Mouse (Mus musculus): ENCODE measurements at regions not wholly inside any gene's neighbourhood (a gene's known extent, or its start where the extent isn't known, plus 50 kb on each side); places are given as distances from the start of the nearest gene placed in this dataset.

DNA sequence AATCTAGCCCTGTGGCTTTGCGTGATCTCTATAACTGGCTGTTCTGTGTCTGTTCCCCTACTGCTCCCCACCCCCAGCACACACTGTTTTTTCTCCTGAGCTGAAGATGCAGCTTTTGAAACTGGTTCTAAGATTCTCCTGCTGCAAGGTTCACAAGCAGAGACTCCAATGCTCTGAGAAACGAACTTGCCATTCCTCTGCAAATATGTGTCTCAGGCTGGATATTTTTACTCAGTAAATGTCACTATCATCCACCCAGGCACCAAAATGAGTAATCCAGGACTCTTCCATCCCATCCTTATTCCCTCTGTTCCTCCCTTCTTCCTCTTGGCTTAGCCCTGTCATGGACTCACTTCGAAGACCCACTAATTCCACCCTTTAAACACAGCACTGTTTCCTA lies 943.9 kb upstream of the Fam160b2 start:
- no peak for DNase-seq
- WGBS, result 86% methylated on average over 3 of the region's 3 CpGs
- Histone ChIP-seq H3K27ac (ENCODE audit: insufficient read depth, low read depth, low read length) (no peak overlapping the region), H3K27me3 (replicated peaks; ENCODE audit: control insufficient read depth, insufficient read depth, low read length) (no peaks in the 10 kb centered on the region), H3K4me1 (ENCODE audit: control insufficient read depth, insufficient read depth, low read length) (no peaks in the 10 kb centered on the region), H3K4me3 (ENCODE audit: insufficient read depth, low read depth, low read length) (no peak overlapping the region), H3K36me3 (ENCODE audit: control insufficient read depth, insufficient read depth, low read length) (no peaks in the 10 kb centered on the region)
- no peak for TF ChIP-seq CTCF (conservative IDR thresholded peaks at IDR 0.05; ENCODE audit: insufficient read depth, insufficient read length, low read depth, low read length)
- no peak for TF ChIP-seq POLR2A (IDR thresholded peaks at IDR 0.05; ENCODE audit: low read depth, low read length)

GRCm38 (mm10) chr14:71532074-71532659 lies 932.5 kb upstream of the Fam160b2 start:
- DNase-seq, result no peak
- 51% methylated on average over 11 of the region's 11 CpGs for WGBS
- Histone ChIP-seq H3K4me1 (ENCODE audit: control insufficient read depth, insufficient read depth, low read length) (no peaks in the 10 kb centered on the region), H3K4me3 (ENCODE audit: insufficient read depth, low read depth, low read length) (no peak overlapping the region), H3K36me3 (ENCODE audit: control insufficient read depth, insufficient read depth, low read length) (no peaks in the 10 kb centered on the region), H3K27me3 (replicated peaks; ENCODE audit: control insufficient read depth, insufficient read depth, low read length) (no peaks in the 10 kb centered on the region), H3K27ac (ENCODE audit: insufficient read depth, low read depth, low read length) (no peak overlapping the region)
- TF ChIP-seq CTCF (conservative IDR thresholded peaks at IDR 0.05; ENCODE audit: insufficient read depth, insufficient read length, low read depth, low read length) (no peak), POLR2A (IDR thresholded peaks at IDR 0.05; ENCODE audit: low read depth, low read length) (no peak)

GRCm38 (mm10) chr14:71531298-71531697 lies 931.7 kb upstream of the Fam160b2 start:
- no peak overlapping the region for H3K4me3 ChIP-seq (ENCODE audit: insufficient read depth, low read depth, low read length)
- H3K27ac ChIP-seq (ENCODE audit: insufficient read depth, low read depth, low read length), result no peak overlapping the region
- TF ChIP-seq CTCF (conservative IDR thresholded peaks at IDR 0.05; ENCODE audit: insufficient read depth, insufficient read length, low read depth, low read length), result no peak
- no peak for TF ChIP-seq POLR2A (IDR thresholded peaks at IDR 0.05; ENCODE audit: low read depth, low read length)
- WGBS, result 71% methylated on average over 2 of the region's 2 CpGs
- H3K36me3 ChIP-seq (ENCODE audit: control insufficient read depth, insufficient read depth, low read length), result no peaks in the 10 kb centered on the region
- no peaks in the 10 kb centered on the region for H3K27me3 ChIP-seq (replicated peaks; ENCODE audit: control insufficient read depth, insufficient read depth, low read length)
- no peak for DNase-seq
- H3K4me1 ChIP-seq (ENCODE audit: control insufficient read depth, insufficient read depth, low read length), result no peaks in the 10 kb centered on the region

DNA sequence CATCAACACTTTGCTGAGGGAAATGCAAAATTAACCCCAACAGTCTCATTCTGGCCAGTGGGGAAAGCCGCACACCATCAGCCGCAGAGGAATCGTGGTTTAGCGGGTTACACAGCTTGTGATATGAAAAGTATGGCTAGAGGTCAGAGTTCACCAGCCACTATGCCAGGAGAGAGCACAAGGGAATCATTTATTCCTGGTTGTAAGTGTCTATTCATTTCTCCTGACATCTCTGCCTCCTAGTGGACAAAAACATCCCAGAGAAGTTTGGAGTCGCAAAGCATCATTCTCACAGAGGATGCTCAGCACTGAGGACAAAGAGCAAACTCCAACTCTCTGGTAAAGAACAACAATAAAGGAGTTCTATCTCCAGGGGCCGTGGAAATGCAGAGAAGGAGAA lies 930.8 kb upstream of the Fam160b2 start:
- H3K36me3 ChIP-seq (ENCODE audit: control insufficient read depth, insufficient read depth, low read length), result no peaks in the 10 kb centered on the region
- H3K4me1 ChIP-seq (ENCODE audit: control insufficient read depth, insufficient read depth, low read length), result no peaks in the 10 kb centered on the region
- H3K27ac ChIP-seq (ENCODE audit: insufficient read depth, low read depth, low read length), result no peak overlapping the region
- TF ChIP-seq CTCF (conservative IDR thresholded peaks at IDR 0.05; ENCODE audit: insufficient read depth, insufficient read length, low read depth, low read length) (no peak), POLR2A (IDR thresholded peaks at IDR 0.05; ENCODE audit: low read depth, low read length) (no peak)
- H3K27me3 ChIP-seq (replicated peaks; ENCODE audit: control insufficient read depth, insufficient read depth, low read length), result no peaks in the 10 kb centered on the region
- WGBS, result 71% methylated on average over 6 of the region's 6 CpGs
- peak; percentile 1 for DNase-seq
- H3K4me3 ChIP-seq (ENCODE audit: insufficient read depth, low read depth, low read length), result no peak overlapping the region

DNA sequence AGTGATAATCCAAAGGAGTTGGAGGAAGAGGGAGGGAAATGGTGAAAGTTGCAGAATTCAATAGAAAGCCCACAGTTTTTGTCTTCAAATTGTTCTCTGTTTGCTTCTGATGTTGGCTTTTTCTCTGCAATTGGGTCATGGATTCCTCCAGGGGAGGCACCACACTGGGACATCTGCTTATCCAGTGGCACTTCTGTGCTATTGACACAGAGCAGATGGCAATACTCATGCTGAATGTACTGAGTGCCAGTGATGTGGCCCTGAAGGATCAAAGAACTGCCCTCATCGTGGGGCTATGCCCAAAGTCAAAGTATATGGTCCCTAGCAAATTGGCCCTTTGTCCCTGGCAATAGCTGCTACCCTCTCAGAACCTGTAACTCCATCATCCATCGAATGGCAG lies 918.9 kb upstream of the Fam160b2 start:
- H3K27ac ChIP-seq (ENCODE audit: insufficient read depth, low read depth, low read length), result no peak overlapping the region
- WGBS, result 12% methylated on average over 2 of the region's 2 CpGs
- H3K27me3 ChIP-seq (replicated peaks; ENCODE audit: control insufficient read depth, insufficient read depth, low read length), result no peaks in the 10 kb centered on the region
- H3K4me1 ChIP-seq (ENCODE audit: control insufficient read depth, insufficient read depth, low read length), result no peaks in the 10 kb centered on the region
- TF ChIP-seq POLR2A (IDR thresholded peaks at IDR 0.05; ENCODE audit: low read depth, low read length), result no peak
- no peak for TF ChIP-seq CTCF (conservative IDR thresholded peaks at IDR 0.05; ENCODE audit: insufficient read depth, insufficient read length, low read depth, low read length)
- H3K36me3 ChIP-seq (ENCODE audit: control insufficient read depth, insufficient read depth, low read length), result no peaks in the 10 kb centered on the region
- DNase-seq, result no peak
- no peak overlapping the region for H3K4me3 ChIP-seq (ENCODE audit: insufficient read depth, low read depth, low read length)

DNA sequence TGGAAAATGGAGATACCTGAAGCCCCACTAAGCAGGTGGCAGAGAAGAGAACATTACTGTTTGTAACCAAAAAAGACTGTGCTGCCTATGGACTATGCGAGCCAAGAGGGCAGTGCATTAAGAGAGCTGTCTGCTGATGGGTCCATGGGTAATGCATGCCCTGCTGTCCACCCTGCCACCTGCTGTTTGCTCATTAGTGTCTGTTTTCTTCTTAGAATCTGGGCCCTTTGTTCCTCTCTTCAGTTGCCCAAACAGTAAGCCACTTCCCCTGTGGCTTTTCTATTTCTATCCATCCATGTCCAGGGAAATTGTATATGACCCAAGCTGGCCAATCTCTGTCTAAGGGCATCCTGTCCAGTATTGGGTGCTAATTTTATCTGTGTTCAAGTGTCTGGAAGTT lies 901.2 kb upstream of the Fam160b2 start:
- Histone ChIP-seq H3K27me3 (replicated peaks; ENCODE audit: control insufficient read depth, insufficient read depth, low read length) (no peaks in the 10 kb centered on the region), H3K36me3 (ENCODE audit: control insufficient read depth, insufficient read depth, low read length) (no peaks in the 10 kb centered on the region), H3K4me1 (ENCODE audit: control insufficient read depth, insufficient read depth, low read length) (no peaks in the 10 kb centered on the region), H3K4me3 (ENCODE audit: insufficient read depth, low read depth, low read length) (no peak overlapping the region), H3K27ac (ENCODE audit: insufficient read depth, low read depth, low read length) (no peak overlapping the region)
- DNase-seq, result no peak
- no peak for TF ChIP-seq POLR2A (IDR thresholded peaks at IDR 0.05; ENCODE audit: low read depth, low read length)
- no peak for TF ChIP-seq CTCF (conservative IDR thresholded peaks at IDR 0.05; ENCODE audit: insufficient read depth, insufficient read length, low read depth, low read length)
- 90% methylated on average over 1 of the region's 1 CpGs for WGBS

- Histone ChIP-seq H3K36me3 (ENCODE audit: control insufficient read depth, insufficient read depth, low read length) (no peaks in the 10 kb centered on the region), H3K27ac (ENCODE audit: insufficient read depth, low read depth, low read length) (no peak overlapping the region), H3K27me3 (replicated peaks; ENCODE audit: control insufficient read depth, insufficient read depth, low read length) (no peaks in the 10 kb centered on the region; the same call in 1 of the 2 replicates), H3K4me3 (ENCODE audit: insufficient read depth, low read depth, low read length) (no peak overlapping the region), H3K4me1 (ENCODE audit: control insufficient read depth, insufficient read depth, low read length) (no peaks in the 10 kb centered on the region)
- DNase-seq, result no peak
- TF ChIP-seq POLR2A (IDR thresholded peaks at IDR 0.05; ENCODE audit: low read depth, low read length) (no peak), CTCF (conservative IDR thresholded peaks at IDR 0.05; ENCODE audit: insufficient read depth, insufficient read length, low read depth, low read length) (no peak)
- 71% methylated on average over 7 of the region's 7 CpGs for WGBS
Observed at GRCm38 (mm10) chr14:71491201-71491600, 891.6 kb upstream of the Fam160b2 start.
